Mouse (Mus musculus): ENCODE results near the gene Ccl24.

GRCm38 (mm10) chr5:135620526-135620925 is 47.7 kb upstream of the Ccl24 start:
- TF ChIP-seq POLR2AphosphoS2 (IDR thresholded peaks at IDR 0.05; ENCODE audit: insufficient read length, low read depth) (no peak), POLR2A (IDR thresholded peaks at IDR 0.05; ENCODE audit: insufficient read length, low read depth) (no peak), CEBPB (IDR thresholded peaks at IDR 0.05; ENCODE audit: insufficient read depth, poor library complexity, severe bottlenecking) (no peak), USF1 (IDR thresholded peaks at IDR 0.05; ENCODE audit: low read depth) (no peak), E2F4 (IDR thresholded peaks at IDR 0.05; ENCODE audit: insufficient read depth) (no peak)

Measured in myocyte (in vitro differentiated cells).